Mouse (Mus musculus) c-Kit-positive CD71-negative TER-119-negative erythroid progenitor cells, embryonic 14.5 days (primary cell): ENCODE results near the gene Rnf17.

Experiments used
- DNase-seq: peaks from one replicate; pipeline ENCODE4 v3.0.0-alpha.2; 2013; ENCODE audit warnings: low read depth

Rnf17 gene

GRCm38 (mm10) chr14:56512084-56512483 is 109.7 kb downstream of the Rnf17 start:
- peak; percentile 7 for DNase-seq

GRCm38 (mm10) chr14:56514775-56515174 is 112.4 kb downstream of the Rnf17 start:
- DNase-seq, result peak; percentile 6

DNA sequence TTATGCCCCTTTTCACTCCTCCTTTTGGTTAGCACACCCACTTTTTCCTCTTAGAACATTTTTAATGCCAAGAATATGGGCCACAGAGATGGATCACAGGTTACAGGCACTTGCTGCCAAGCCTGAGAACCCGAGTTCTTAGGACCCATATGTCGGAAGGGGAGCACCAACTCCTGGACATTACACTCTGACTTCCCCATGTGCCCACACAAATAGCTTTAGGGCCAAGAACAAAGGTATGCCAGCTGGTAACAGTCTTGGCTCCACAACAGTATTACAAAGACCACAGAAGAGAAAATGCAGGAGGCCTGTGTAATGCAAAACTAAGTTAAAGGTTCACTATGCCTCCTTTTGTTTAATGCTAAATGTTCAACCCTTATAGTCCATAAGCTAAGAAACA is 128.4 kb downstream of the Rnf17 start:
- no peak for DNase-seq

- DNase-seq, result no peak
Observed at GRCm38 (mm10) chr14:56544946-56545345, 142.6 kb downstream of the Rnf17 start.

GRCm38 (mm10) chr14:56545491-56545890 is 143.1 kb downstream of the Rnf17 start:
- no peak for DNase-seq

DNA sequence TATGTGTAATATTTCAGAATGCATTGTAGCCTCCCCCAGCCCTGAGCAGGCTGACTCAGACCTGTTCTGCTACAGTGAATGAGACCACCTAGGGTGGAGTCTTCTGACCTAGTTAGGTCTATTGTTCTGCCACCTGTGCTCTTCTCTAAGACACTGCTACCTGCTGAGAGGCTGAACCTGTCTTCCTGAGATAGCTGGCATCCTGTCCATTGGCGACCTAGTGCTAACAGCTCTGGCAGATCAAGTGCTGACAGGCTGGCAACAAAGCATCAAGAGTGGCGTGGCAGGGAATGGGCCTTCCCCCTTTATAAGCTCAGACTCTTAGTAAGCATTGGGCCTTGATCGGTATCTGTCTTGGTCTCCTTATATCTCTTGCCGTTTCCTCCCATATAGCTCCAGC is 148.6 kb downstream of the Rnf17 start:
- DNase-seq, result no peak

DNA sequence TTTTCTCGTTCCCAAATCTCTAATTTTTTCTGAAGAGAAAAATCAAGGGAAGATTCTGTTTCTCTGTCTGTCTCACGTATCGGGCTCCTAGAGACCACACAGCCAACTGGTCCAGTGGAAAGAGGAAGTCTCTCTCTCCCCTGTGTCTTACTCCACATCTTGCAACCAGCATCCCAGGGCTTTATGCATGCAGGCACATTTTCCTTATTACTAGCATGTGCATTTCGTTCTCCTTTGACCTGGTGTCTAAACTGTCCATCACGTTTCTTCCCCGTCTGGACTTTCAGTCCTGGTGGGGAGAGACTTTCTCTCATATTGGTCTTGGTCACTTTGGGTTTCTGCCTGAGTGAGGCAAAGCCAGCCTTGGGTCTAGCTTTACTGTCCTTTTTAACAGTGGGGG is 150.5 kb downstream of the Rnf17 start:
- no peak for DNase-seq

DNA sequence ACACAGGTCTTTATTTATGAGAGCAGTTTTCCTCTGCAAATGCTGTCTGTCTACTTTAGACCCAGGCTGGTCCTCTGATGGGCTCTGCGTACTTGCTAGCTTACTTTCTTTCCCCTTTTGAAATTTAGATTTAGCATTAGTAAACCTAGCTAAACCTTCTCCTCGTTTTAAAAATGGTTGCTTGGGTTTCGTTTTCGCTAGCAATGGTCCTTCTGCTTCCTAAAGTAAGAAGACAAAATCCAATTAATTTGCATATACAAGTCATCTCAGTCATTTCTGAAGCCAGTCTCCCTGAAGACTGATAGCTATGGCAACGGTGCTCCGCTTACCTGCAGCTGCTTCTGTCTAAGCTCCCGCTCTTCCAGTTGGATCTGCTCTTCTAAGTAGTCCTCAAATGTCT is 150.9 kb downstream of the Rnf17 start:
- DNase-seq, result no peak

GRCm38 (mm10) chr14:56554716-56555115 is 152.3 kb downstream of the Rnf17 start:
- DNase-seq, result no peak

DNA sequence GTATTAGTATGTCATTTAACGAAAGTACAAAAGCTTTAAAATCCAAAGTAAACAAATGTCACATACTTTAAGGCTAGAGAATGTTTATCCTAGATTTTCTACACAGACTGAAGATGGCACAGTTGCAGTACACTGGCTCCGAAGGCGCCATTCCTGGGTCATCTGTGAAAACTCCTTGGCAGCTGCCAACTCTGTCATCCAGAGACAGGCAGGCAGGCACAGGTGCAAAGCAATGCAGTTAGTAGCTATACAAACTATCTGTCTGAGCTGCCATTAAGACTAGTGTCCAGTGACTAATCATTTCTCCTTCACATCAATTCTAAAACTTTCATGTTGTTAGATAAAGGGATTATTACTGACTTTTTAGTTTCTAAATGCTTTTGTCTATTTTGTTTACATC is 156.8 kb downstream of the Rnf17 start:
- DNase-seq, result no peak

- no peak for DNase-seq
Observed at GRCm38 (mm10) chr14:56567476-56567875, 165.1 kb downstream of the Rnf17 start.

DNA sequence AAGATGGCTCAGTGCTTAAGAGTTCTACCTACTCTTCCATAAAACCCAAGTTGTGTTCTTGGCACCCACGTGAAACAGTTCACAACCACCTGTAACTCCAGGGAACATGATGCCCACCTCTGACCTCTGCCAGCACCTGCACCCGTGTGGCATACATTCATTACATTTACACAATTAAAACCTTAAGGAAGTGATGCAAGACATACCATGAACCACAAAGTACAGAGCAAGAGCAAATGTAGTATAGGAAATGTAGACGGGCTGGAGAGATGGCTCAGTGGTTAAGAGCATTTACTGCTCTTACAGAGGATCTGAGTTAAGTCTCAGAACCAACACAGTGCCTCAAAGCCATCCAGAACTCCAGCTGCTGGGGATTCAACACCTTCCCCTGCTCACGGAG is 166.7 kb downstream of the Rnf17 start:
- DNase-seq, result no peak

GRCm38 (mm10) chr14:56571310-56572093 is 169.1 kb downstream of the Rnf17 start:
- DNase-seq, result peak; percentile 89

- DNase-seq, result no peak
Observed at GRCm38 (mm10) chr14:56572546-56572945, 170.2 kb downstream of the Rnf17 start.
